Mouse (Mus musculus) forebrain, postnatal 0 days (tissue): ENCODE results near the gene Hnrnpab. TPM values are rescaled to one million over a fixed set of nuclear protein-coding genes. Genes with fewer than 3 reads are reported as not detected.

Source experiments
- ATAC-seq: fragments of 200-750 bp; cut with Nextera tagmentation; 2 replicates; pipeline ENCODE4 v1.8.0; 2017; ENCODE audit warnings: mild to moderate bottlenecking, moderate library complexity
- DNase-seq: peaks from one replicate; pipeline ENCODE4 v3.0.0-alpha.2; 2015
- H3K27ac ChIP-seq: fragments of 300-500 bp; sonication (generic); 2 replicates; pipeline ENCODE4 v1.5.1; 2014; ENCODE audit warnings: low read depth, mild to moderate bottlenecking, antibody characterized with exemption, low read length, moderate library complexity, mixed read lengths
- H3K27me3 ChIP-seq: fragments of 300-500 bp; sonication (generic); 2 replicates; pipeline ENCODE4 v1.6.1; 2014; ENCODE audit warnings: mild to moderate bottlenecking, low read length, mixed read lengths; ENCODE audit not compliant: insufficient read depth
- H3K36me3 ChIP-seq: fragments of 300-500 bp; sonication (generic); 2 replicates; pipeline ENCODE4 v1.6.1; 2014; ENCODE audit warnings: mild to moderate bottlenecking, moderate library complexity; ENCODE audit not compliant: insufficient read depth
- H3K4me1 ChIP-seq: fragments of 300-500 bp; sonication (generic); 2 replicates; pipeline ENCODE4 v1.6.1; 2014; ENCODE audit warnings: antibody characterized with exemption; ENCODE audit not compliant: insufficient read depth
- H3K4me2 ChIP-seq: fragments of 300-500 bp; sonication (generic); 2 replicates; pipeline ENCODE4 v1.6.1; 2014; ENCODE audit warnings: low read depth, mild to moderate bottlenecking, moderate library complexity
- H3K4me3 ChIP-seq: fragments of 300-500 bp; sonication (generic); 2 replicates; pipeline ENCODE4 v1.5.1; 2014; ENCODE audit warnings: low read depth, low read length, mixed read lengths
- H3K9ac ChIP-seq: fragments of 300-500 bp; sonication (generic); 2 replicates; pipeline ENCODE4 v1.6.1; 2014; ENCODE audit warnings: mild to moderate bottlenecking
- H3K9me3 ChIP-seq: fragments of 300-500 bp; sonication (generic); 2 replicates; pipeline ENCODE4 v1.6.1; 2016; ENCODE audit warnings: low read length
- CTCF ChIP-seq: sonication (generic); IDR thresholded peaks from 2 replicates; pipeline ENCODE4 v1.5.1; 2016; ENCODE audit warnings: antibody characterized with exemption, control low read depth, low read depth
- WGBS: fragments of 180-500 bp; shearing (Covaris S2); extraction: QIAGEN DNeasy Blood & Tissue Kit; methylation state at CpG from one replicate; pipeline ENCODE4 v1.1.7; 2014; 5-methylcytosine and 5-hydroxymethylcytosine counted together
- polyA plus RNA-seq: library from polyadenylated mRNA; unstranded; fragments of >200 nt; fragmentation: Nextera tagmentation; extraction: Ambion mirVana; gene quantifications from 2 replicates; pipeline ENCODE4 v1.2.1, GENCODE M21; 2015
- total RNA-seq: library from RNA; depleted of rRNA; stranded (reverse); fragments of >200 nt; gene quantifications from 2 replicates; pipeline ENCODE4 v1.2.3, GENCODE M21; 2014

Hnrnpab gene
- total and polyA plus RNA-seq, 2 experiments from 2014 or later = 350 to 364 TPM

DNA sequence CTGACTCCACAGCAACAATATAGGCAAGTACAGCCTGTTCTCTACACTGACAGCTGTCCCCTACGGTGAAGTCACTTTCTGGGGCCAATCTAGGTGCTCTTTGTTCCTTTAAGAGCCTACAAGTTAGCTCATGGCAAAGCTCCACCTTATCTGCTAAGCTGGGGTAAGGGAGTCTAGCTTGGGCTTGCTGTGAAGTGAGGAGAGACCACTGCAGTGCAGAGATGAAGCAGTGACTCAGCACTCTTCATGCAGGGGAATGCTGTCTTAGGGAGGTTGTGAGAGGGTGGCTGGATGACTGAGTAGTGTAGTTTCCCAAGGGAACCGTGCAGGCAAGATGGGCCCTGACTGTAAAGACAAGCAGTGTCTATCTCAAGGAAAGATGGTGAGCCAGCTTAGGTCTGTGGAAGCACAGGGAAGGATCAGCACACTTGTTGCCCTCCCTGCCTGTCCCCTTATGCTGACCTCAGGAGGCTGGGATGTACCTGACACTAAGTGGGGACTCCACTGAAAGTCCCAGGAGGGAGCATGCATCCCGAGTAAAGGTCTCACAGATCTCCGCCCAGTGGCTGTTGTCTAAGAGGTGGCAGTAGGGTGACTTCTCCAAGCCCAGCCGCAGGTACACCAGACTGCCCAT lies 18.7 kb upstream of the Hnrnpab start:
- Histone ChIP-seq H3K36me3 (peaks cover 72% of the 10 kb centered on the region), H3K4me3 (no peak overlapping the region), H3K27me3 (no peaks in the 10 kb centered on the region), H3K27ac (no peak overlapping the region), H3K4me2 (no peak overlapping the region), H3K9me3 (no peaks in the 10 kb centered on the region), H3K4me1 (no peaks in the 10 kb centered on the region), H3K9ac (no peak overlapping the region)
- no peak for TF ChIP-seq CTCF
- WGBS = 88% methylated on average over 5 of the region's 5 CpGs
- DNase-seq = no peak
- no peak for ATAC-seq

DNA sequence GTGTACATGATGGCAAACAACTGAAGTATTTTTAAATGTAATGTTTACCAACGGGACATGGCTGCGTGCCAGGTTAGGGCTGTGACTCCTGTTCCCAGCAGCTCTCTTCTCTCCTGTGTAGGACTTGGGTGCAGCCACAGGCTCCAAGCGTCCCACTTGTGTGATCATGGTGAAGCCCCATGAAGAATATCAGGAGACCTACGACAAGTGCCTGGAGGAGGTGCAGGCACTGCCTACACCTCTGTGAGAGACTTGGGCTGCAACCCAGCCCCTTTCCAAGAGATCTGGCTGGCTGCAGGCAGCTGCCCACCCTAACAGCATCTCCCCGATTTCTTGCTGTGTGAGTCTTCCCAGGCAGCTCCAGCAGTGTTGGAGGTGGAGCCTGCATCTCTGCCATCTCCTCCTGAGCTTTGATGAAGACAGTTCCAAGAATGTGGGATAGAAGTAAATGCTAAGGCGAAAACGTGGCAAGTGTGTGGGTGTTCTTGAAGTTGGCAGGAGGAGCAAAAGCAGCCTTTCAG lies 16.4 kb upstream of the Hnrnpab start:
- Histone ChIP-seq H3K9ac (no peak overlapping the region), H3K4me2 (no peak overlapping the region), H3K4me3 (no peak overlapping the region), H3K9me3 (no peaks in the 10 kb centered on the region), H3K36me3 (peaks cover 59% of the 10 kb centered on the region), H3K4me1 (0 out of 2 replicates have a peak, but pooled peaks cover 3% of the 10 kb centered on the region), H3K27ac (no peak overlapping the region), H3K27me3 (no peaks in the 10 kb centered on the region)
- WGBS = 87% methylated on average over 7 of the region's 7 CpGs
- ATAC-seq = no peak
- DNase-seq = no peak
- TF ChIP-seq CTCF = no peak

GRCm38 (mm10) chr11:51621776-51622175 lies 15.1 kb upstream of the Hnrnpab start:
- Histone ChIP-seq H3K36me3 (peaks cover 47% of the 10 kb centered on the region), H3K27ac (no peak overlapping the region), H3K4me2 (no peak overlapping the region), H3K27me3 (no peaks in the 10 kb centered on the region), H3K4me1 (0 out of 2 replicates have a peak, but pooled peaks cover 3% of the 10 kb centered on the region), H3K4me3 (no peak overlapping the region), H3K9ac (no peak overlapping the region), H3K9me3 (no peaks in the 10 kb centered on the region)
- ATAC-seq (no peak), DNase-seq (no peak)
- TF ChIP-seq CTCF = no peak
- 96% methylated on average over 2 of the region's 2 CpGs for WGBS

- WGBS = 3% methylated on average over 11 of the region's 11 CpGs
- Histone ChIP-seq H3K27ac (no peak overlapping the region), H3K4me3 (peak overlapping the region; percentile 95), H3K9me3 (no peaks in the 10 kb centered on the region), H3K4me2 (peak overlapping the region; percentile 78), H3K36me3 (peaks cover 32% of the 10 kb centered on the region), H3K9ac (peak overlapping the region; percentile 72), H3K27me3 (no peaks in the 10 kb centered on the region), H3K4me1 (0 out of 2 replicates have a peak, but pooled peaks cover 3% of the 10 kb centered on the region)
- ATAC-seq (no peak), DNase-seq (no peak)
- no peak for TF ChIP-seq CTCF
These were observed 13.4 kb upstream of the Hnrnpab start for GRCm38 (mm10) chr11:51620084-51620483.

DNA sequence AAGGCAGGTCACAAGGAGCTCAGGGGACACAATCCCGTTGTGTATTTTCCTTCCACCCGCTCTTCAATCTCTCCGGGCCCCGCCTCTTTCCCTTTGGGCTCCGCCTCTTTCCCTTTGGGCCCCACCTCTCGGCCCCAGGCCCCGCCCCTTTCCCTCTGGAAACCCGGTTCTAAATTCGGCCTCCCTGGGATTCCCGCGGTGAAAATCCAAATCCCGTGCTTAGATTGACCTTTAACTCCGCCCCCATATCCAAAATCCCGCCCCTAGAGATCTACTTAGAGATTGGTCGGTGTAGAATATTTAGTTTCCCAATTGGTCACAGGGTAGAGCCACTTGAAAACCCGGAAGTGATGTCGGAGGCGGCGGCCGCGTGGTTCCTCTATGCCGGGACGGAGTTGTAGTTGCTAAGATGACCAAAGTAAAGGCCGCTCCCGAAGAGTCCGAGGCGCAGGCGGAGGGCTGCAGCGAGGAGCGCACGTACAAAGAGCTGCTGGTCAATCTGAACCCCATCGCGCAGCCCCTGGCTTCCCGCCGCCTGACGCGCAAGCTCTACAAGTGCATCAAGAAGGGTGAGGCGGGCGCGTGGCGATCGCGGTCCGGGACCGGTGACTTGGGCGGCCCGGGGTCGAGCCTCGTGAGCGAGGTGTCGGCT lies 12.9 kb upstream of the Hnrnpab start, which contains the start of gene Nhp2:
TSS of gene Nhp2 (plus strand) at position 327 of the 652 bp plus-strand sequence.
- under 1% methylated on average over 51 of the region's 51 CpGs for WGBS
- Histone ChIP-seq H3K27ac (no peak within 1 kb of the TSS), H3K9me3 (no peaks in the 10 kb centered on the region), H3K36me3 (peaks cover 26% of the 10 kb centered on the region), H3K4me3 (peak within 1 kb of the TSS; percentile 95), H3K9ac (peak within 1 kb of the TSS; percentile 72), H3K4me1 (0 out of 2 replicates have a peak, but pooled peaks cover 3% of the 10 kb centered on the region), H3K4me2 (peak within 1 kb of the TSS; percentile 78), H3K27me3 (no peaks in the 10 kb centered on the region)
- ATAC-seq (peak; percentile 98), DNase-seq (peak; percentile 95)
- TF ChIP-seq CTCF = no peak

DNA sequence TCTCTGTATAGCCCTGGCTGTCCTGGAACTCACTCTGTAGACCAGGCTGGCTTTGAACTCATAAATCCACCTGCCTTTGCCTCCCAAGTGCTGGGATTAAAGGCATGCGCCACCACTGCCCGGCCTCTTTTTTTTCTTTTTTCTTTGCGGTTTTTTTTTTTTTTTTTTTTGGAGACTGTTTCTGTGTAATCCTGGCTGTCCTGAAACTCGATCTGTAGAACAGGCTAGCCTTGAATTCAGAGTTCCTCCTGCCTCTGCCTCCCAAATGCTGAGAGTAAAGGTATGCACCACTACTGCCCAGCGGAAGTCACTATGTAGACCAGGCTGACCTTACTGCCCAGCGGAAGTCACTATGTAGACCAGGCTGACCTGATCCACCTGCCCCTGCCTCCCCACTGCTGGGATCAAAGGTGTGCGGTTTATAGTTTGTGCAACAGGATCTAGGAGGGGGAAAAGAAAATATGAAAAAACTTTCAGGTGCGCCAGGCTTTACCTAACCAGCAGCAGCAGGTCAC lies 12.3 kb upstream of the Hnrnpab start:
- no peak for DNase-seq
- peak overlapping the region; percentile 72; the same call in 1 of the 2 replicates for H3K9ac ChIP-seq
- H3K36me3 ChIP-seq = peaks cover 20% of the 10 kb centered on the region

More for the DNA sequence above, 12.3 kb upstream of the Hnrnpab start:
- no peaks in the 10 kb centered on the region for H3K9me3 ChIP-seq
- 0 out of 2 replicates have a peak, but pooled peaks cover 3% of the 10 kb centered on the region for H3K4me1 ChIP-seq
- no peak; the same call in none of the 2 replicates for ATAC-seq
- H3K4me2 ChIP-seq = peak overlapping the region; percentile 78
- WGBS = 52% methylated on average over 8 of the region's 8 CpGs
- peak overlapping the region; percentile 95 for H3K4me3 ChIP-seq
- TF ChIP-seq CTCF = no peak
- no peak overlapping the region for H3K27ac ChIP-seq
- H3K27me3 ChIP-seq = no peaks in the 10 kb centered on the region
